Mouse (Mus musculus): Measurements from ENCODE around the gene Mxra8. TPM values are rescaled to one million over a fixed set of nuclear protein-coding genes. Genes with fewer than 3 reads are reported as not detected.

The Mxra8 gene
- total and polyA plus RNA-seq, 2 experiments from 2014 or later: 57.8 to 99.5 TPM

DNA sequence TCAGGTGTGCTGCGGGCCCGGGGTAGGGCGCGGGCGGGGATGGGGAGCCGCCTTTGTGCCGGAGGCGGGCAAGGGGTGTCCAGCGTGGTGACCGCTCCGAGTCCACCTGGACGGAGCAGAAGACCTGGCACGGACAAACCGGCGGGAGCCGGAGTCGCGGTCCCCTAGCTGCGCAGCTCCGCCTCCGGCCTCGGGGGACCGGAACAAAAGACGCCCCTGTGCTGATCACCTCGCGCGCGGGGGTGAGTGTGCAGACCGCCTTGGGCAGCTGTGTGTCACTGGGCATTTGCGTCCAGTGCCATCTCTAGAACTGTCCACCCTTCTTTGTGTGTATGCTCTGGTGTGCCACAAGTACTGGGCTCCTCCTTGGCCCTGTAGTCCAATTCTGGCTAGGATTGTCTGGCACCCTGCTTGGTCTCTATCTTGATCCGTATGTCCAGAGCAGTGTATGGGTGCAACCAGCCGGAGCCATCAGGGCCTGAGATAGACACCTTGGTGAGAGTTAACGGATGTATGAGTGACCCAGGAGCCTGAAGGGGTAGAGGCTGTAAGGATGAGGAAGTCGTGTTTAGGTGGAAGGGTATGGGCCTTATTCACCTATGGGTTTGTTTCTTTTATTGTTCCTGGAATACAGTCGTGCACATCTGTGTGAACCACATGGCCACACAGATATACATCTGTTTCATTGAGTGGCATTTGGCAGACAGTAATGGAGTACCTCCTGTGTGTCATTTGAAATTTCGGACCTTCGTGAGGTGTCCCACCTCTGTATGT is 53.1 kb downstream of the Mxra8 start:
- peaks cover 27% of the 10 kb centered on the region for H3K36me3 ChIP-seq (replicated peaks; ENCODE audit: control insufficient read depth, insufficient read depth, low read length)
- no peak for TF ChIP-seq EP300 (IDR thresholded peaks at IDR 0.05; ENCODE audit: low read depth)
- TF ChIP-seq CTCF (IDR thresholded peaks at IDR 0.05; ENCODE audit: low read depth): no peak
- H3K27ac ChIP-seq (ENCODE audit: low read depth): peak overlapping the region; percentile 97
- peaks cover 27% of the 10 kb centered on the region for H3K4me1 ChIP-seq (ENCODE audit: control insufficient read depth, insufficient read depth)
- ATAC-seq (ENCODE audit: insufficient read depth, low read depth) (peak; percentile 19; the same call in 1 of the 2 replicates), DNase-seq (ENCODE audit: low spot score) (no peak)
- peak overlapping the region; percentile 99 for H3K4me2 ChIP-seq (ENCODE audit: low read depth, low read length)
- WGBS: 4% methylated on average over 36 of the region's 37 CpGs
- H3K4me3 ChIP-seq (ENCODE audit: low read depth, low read length): peak overlapping the region; percentile 80
- no peaks in the 10 kb centered on the region for H3K9me3 ChIP-seq (replicated peaks; ENCODE audit: control insufficient read depth, low read length)
- no peaks in the 10 kb centered on the region for H3K27me3 ChIP-seq (ENCODE audit: control insufficient read depth, insufficient read depth, low read length)
- H3K9ac ChIP-seq (replicated peaks; ENCODE audit: low read depth, low read length): peak overlapping the region; percentile 80

DNA sequence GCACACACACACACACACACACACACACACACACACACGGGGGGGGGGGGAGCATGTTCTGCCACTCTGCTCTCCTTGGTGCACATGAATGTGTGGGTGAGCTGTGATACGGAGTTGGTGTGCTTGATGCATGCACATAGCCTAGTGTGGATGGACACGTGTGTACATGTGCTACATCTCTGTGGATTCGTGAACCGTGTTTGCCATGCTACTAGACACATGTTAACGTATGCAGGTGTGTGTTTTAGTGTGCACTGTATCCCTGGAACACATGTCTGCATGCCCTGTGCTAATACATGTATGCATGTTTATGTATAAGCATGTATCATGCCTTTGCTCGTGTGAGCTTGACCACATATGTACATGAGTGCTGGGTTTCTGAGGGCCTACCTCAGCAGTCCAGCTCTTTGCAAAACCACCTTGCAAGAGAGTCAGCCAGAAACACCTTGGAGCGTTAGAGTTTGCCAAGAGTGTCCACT is 53.8 kb downstream of the Mxra8 start:
- no peaks in the 10 kb centered on the region for H3K9me3 ChIP-seq (replicated peaks; ENCODE audit: control insufficient read depth, low read length)
- TF ChIP-seq EP300 (IDR thresholded peaks at IDR 0.05; ENCODE audit: low read depth) (no peak), CTCF (IDR thresholded peaks at IDR 0.05; ENCODE audit: low read depth) (no peak)
- H3K9ac ChIP-seq (replicated peaks; ENCODE audit: low read depth, low read length): no peak overlapping the region
- ATAC-seq (ENCODE audit: insufficient read depth, low read depth) (no peak), DNase-seq (ENCODE audit: low spot score) (no peak)
- H3K4me2 ChIP-seq (ENCODE audit: low read depth, low read length): peak overlapping the region; percentile 99
- H3K4me3 ChIP-seq (ENCODE audit: low read depth, low read length): peak overlapping the region; percentile 80
- H3K36me3 ChIP-seq (replicated peaks; ENCODE audit: control insufficient read depth, insufficient read depth, low read length): peaks cover 21% of the 10 kb centered on the region
- 69% methylated on average over 8 of the region's 8 CpGs for WGBS
- H3K27me3 ChIP-seq (ENCODE audit: control insufficient read depth, insufficient read depth, low read length): no peaks in the 10 kb centered on the region
- H3K27ac ChIP-seq (ENCODE audit: low read depth): no peak overlapping the region
- H3K4me1 ChIP-seq (ENCODE audit: control insufficient read depth, insufficient read depth): peaks cover 27% of the 10 kb centered on the region

Small RNA genes within 50 kb of the gene (microRNA-seq; reads per million reads assigned to microRNA genes)
- not detected for gene Gm27743

Other genes with a start within 250 kb of the Mxra8 start
- 11.8 and 14.4 TPM in 2 replicates for gene Slc35e2, start 238.3 kb upstream of the Mxra8 start, total RNA-seq (2014; rRNA removed; ENCODE audit: low replicate concordance)
- 3.6 and 4.4 TPM in 2 replicates for gene Slc35e2, start 238.3 kb upstream of the Mxra8 start, polyA plus RNA-seq (2015; fragmentation: Nextera tagmentation; extraction: Ambion mirVana)
- 8.7 and 15.3 TPM in 2 replicates for gene Cdk11b, start 214.8 kb upstream of the Mxra8 start, total RNA-seq (2014; rRNA removed; ENCODE audit: low replicate concordance)
- gene Cdk11b, start 214.8 kb upstream of the Mxra8 start, polyA plus RNA-seq (2015; fragmentation: Nextera tagmentation; extraction: Ambion mirVana): 36.8 TPM in 2 replicates
- gene Gm10563, start 194.3 kb upstream of the Mxra8 start, total RNA-seq (2014; rRNA removed; ENCODE audit: low replicate concordance): not detected in 2 replicates
- not detected in 2 replicates for gene Gm10563, start 194.3 kb upstream of the Mxra8 start, polyA plus RNA-seq (2015; fragmentation: Nextera tagmentation; extraction: Ambion mirVana)
- 66.6 and 76.6 TPM in 2 replicates for gene Mmp23, start 186.3 kb upstream of the Mxra8 start, total RNA-seq (2014; rRNA removed; ENCODE audit: low replicate concordance)
- gene Mmp23, start 186.3 kb upstream of the Mxra8 start, polyA plus RNA-seq (2015; fragmentation: Nextera tagmentation; extraction: Ambion mirVana): 49.8 and 49.9 TPM in 2 replicates
- gene Mib2, start 170.5 kb upstream of the Mxra8 start, total RNA-seq (2014; rRNA removed; ENCODE audit: low replicate concordance): 27.3 and 30.4 TPM in 2 replicates
- gene Mib2, start 170.5 kb upstream of the Mxra8 start, polyA plus RNA-seq (2015; fragmentation: Nextera tagmentation; extraction: Ambion mirVana): 9.9 and 12.1 TPM in 2 replicates
- gene Fndc10, start 145.3 kb upstream of the Mxra8 start, total RNA-seq (2014; rRNA removed; ENCODE audit: low replicate concordance): 4.1 and 9.7 TPM in 2 replicates
- gene Fndc10, start 145.3 kb upstream of the Mxra8 start, polyA plus RNA-seq (2015; fragmentation: Nextera tagmentation; extraction: Ambion mirVana): 1.8 and 2.1 TPM in 2 replicates
- 83.6 and 95.7 TPM in 2 replicates for gene Ssu72, start 134.9 kb upstream of the Mxra8 start, total RNA-seq (2014; rRNA removed; ENCODE audit: low replicate concordance)
- 106 TPM in 2 replicates for gene Ssu72, start 134.9 kb upstream of the Mxra8 start, polyA plus RNA-seq (2015; fragmentation: Nextera tagmentation; extraction: Ambion mirVana)
- gene Tmem240, start 104.9 kb upstream of the Mxra8 start, total RNA-seq (2014; rRNA removed; ENCODE audit: low replicate concordance): 0.57 and 1.7 TPM in 2 replicates
- gene Tmem240, start 104.9 kb upstream of the Mxra8 start, polyA plus RNA-seq (2015; fragmentation: Nextera tagmentation; extraction: Ambion mirVana): 0.41 and 0.48 TPM in 2 replicates
- 123 and 128 TPM in 2 replicates for gene Atad3a, start 78.6 kb upstream of the Mxra8 start, total RNA-seq (2014; rRNA removed; ENCODE audit: low replicate concordance)
- gene Atad3a, start 78.6 kb upstream of the Mxra8 start, polyA plus RNA-seq (2015; fragmentation: Nextera tagmentation; extraction: Ambion mirVana): 85.3 and 99.3 TPM in 2 replicates
- 15.5 and 20.0 TPM in 2 replicates for gene Vwa1, start 65.0 kb upstream of the Mxra8 start, total RNA-seq (2014; rRNA removed; ENCODE audit: low replicate concordance)
- 7.1 and 7.5 TPM in 2 replicates for gene Vwa1, start 65.0 kb upstream of the Mxra8 start, polyA plus RNA-seq (2015; fragmentation: Nextera tagmentation; extraction: Ambion mirVana)
- gene Tmem88b, start 53.8 kb upstream of the Mxra8 start, total RNA-seq (2014; rRNA removed; ENCODE audit: low replicate concordance): 3.4 and 4.2 TPM in 2 replicates
- 2.5 and 2.9 TPM in 2 replicates for gene Tmem88b, start 53.8 kb upstream of the Mxra8 start, polyA plus RNA-seq (2015; fragmentation: Nextera tagmentation; extraction: Ambion mirVana)
- gene Ankrd65, start 49.2 kb upstream of the Mxra8 start, total RNA-seq (2014; rRNA removed; ENCODE audit: low replicate concordance): not detected in 2 replicates
- gene Ankrd65, start 49.2 kb upstream of the Mxra8 start, polyA plus RNA-seq (2015; fragmentation: Nextera tagmentation; extraction: Ambion mirVana): 0.26 TPM in 1 of 2 replicates, not detected in the other
- 32.2 and 91.4 TPM in 2 replicates for gene Mrpl20, start 36.8 kb upstream of the Mxra8 start, total RNA-seq (2014; rRNA removed; ENCODE audit: low replicate concordance)
- 188 and 207 TPM in 2 replicates for gene Mrpl20, start 36.8 kb upstream of the Mxra8 start, polyA plus RNA-seq (2015; fragmentation: Nextera tagmentation; extraction: Ambion mirVana)
- gene Ccnl2, start 27.2 kb upstream of the Mxra8 start, total RNA-seq (2014; rRNA removed; ENCODE audit: low replicate concordance): 58.7 and 80.7 TPM in 2 replicates
- gene Ccnl2, start 27.2 kb upstream of the Mxra8 start, polyA plus RNA-seq (2015; fragmentation: Nextera tagmentation; extraction: Ambion mirVana): 79.6 and 83.0 TPM in 2 replicates
- gene Aurkaip1, start 8.4 kb upstream of the Mxra8 start, total RNA-seq (2014; rRNA removed; ENCODE audit: low replicate concordance): 122 and 146 TPM in 2 replicates
- 155 TPM in 2 replicates for gene Aurkaip1, start 8.4 kb upstream of the Mxra8 start, polyA plus RNA-seq (2015; fragmentation: Nextera tagmentation; extraction: Ambion mirVana)
- gene Dvl1, start 7.7 kb downstream of the Mxra8 start, total RNA-seq (2014; rRNA removed; ENCODE audit: low replicate concordance): 49.5 and 76.4 TPM in 2 replicates
- 2.8 and 2.9 TPM in 2 replicates for gene Dvl1, start 7.7 kb downstream of the Mxra8 start, polyA plus RNA-seq (2015; fragmentation: Nextera tagmentation; extraction: Ambion mirVana)
- 0.11 and 0.19 TPM in 2 replicates for gene Tas1r3, start 23.7 kb downstream of the Mxra8 start, total RNA-seq (2014; rRNA removed; ENCODE audit: low replicate concordance)
- 0.04 and 0.05 TPM in 2 replicates for gene Tas1r3, start 23.7 kb downstream of the Mxra8 start, polyA plus RNA-seq (2015; fragmentation: Nextera tagmentation; extraction: Ambion mirVana)
- 9.8 and 11.8 TPM in 2 replicates for gene Cptp, start 29.8 kb downstream of the Mxra8 start, total RNA-seq (2014; rRNA removed; ENCODE audit: low replicate concordance)
- 7.0 and 7.2 TPM in 2 replicates for gene Cptp, start 29.8 kb downstream of the Mxra8 start, polyA plus RNA-seq (2015; fragmentation: Nextera tagmentation; extraction: Ambion mirVana)
- 19.0 and 25.1 TPM in 2 replicates for gene Ints11, start 29.9 kb downstream of the Mxra8 start, total RNA-seq (2014; rRNA removed; ENCODE audit: low replicate concordance)
- 20.0 and 21.6 TPM in 2 replicates for gene Ints11, start 29.9 kb downstream of the Mxra8 start, polyA plus RNA-seq (2015; fragmentation: Nextera tagmentation; extraction: Ambion mirVana)
- gene Pusl1, start 52.1 kb downstream of the Mxra8 start, total RNA-seq (2014; rRNA removed; ENCODE audit: low replicate concordance): 31.3 and 33.9 TPM in 2 replicates
- gene Pusl1, start 52.1 kb downstream of the Mxra8 start, polyA plus RNA-seq (2015; fragmentation: Nextera tagmentation; extraction: Ambion mirVana): 20.1 and 22.3 TPM in 2 replicates
- 16.3 and 31.2 TPM in 2 replicates for gene Acap3, start 52.1 kb downstream of the Mxra8 start, total RNA-seq (2014; rRNA removed; ENCODE audit: low replicate concordance)
- 5.8 and 6.4 TPM in 2 replicates for gene Acap3, start 52.1 kb downstream of the Mxra8 start, polyA plus RNA-seq (2015; fragmentation: Nextera tagmentation; extraction: Ambion mirVana)
- 46.4 and 46.8 TPM in 2 replicates for gene Ube2j2, start 104.2 kb downstream of the Mxra8 start, total RNA-seq (2014; rRNA removed; ENCODE audit: low replicate concordance)
- gene Ube2j2, start 104.2 kb downstream of the Mxra8 start, polyA plus RNA-seq (2015; fragmentation: Nextera tagmentation; extraction: Ambion mirVana): 63.3 and 66.9 TPM in 2 replicates
- 42.5 and 51.4 TPM in 2 replicates for gene C1qtnf12, start 122.6 kb downstream of the Mxra8 start, total RNA-seq (2014; rRNA removed; ENCODE audit: low replicate concordance)
- gene C1qtnf12, start 122.6 kb downstream of the Mxra8 start, polyA plus RNA-seq (2015; fragmentation: Nextera tagmentation; extraction: Ambion mirVana): 20.5 and 20.8 TPM in 2 replicates
- 3.9 and 11.2 TPM in 2 replicates for gene B3galt6, start 153.0 kb downstream of the Mxra8 start, total RNA-seq (2014; rRNA removed; ENCODE audit: low replicate concordance)
- gene B3galt6, start 153.0 kb downstream of the Mxra8 start, polyA plus RNA-seq (2015; fragmentation: Nextera tagmentation; extraction: Ambion mirVana): 5.0 and 5.7 TPM in 2 replicates
- gene Sdf4, start 153.2 kb downstream of the Mxra8 start, total RNA-seq (2014; rRNA removed; ENCODE audit: low replicate concordance): 88.4 and 114 TPM in 2 replicates
- gene Sdf4, start 153.2 kb downstream of the Mxra8 start, polyA plus RNA-seq (2015; fragmentation: Nextera tagmentation; extraction: Ambion mirVana): 102 and 105 TPM in 2 replicates
- gene Tnfrsf4, start 174.2 kb downstream of the Mxra8 start, total RNA-seq (2014; rRNA removed; ENCODE audit: low replicate concordance): not detected in 2 replicates
- gene Tnfrsf4, start 174.2 kb downstream of the Mxra8 start, polyA plus RNA-seq (2015; fragmentation: Nextera tagmentation; extraction: Ambion mirVana): 0.26 and 0.31 TPM in 2 replicates
- gene Tnfrsf18, start 186.5 kb downstream of the Mxra8 start, total RNA-seq (2014; rRNA removed; ENCODE audit: low replicate concordance): 2.2 TPM in 1 of 2 replicates, not detected in the other
- gene Tnfrsf18, start 186.5 kb downstream of the Mxra8 start, polyA plus RNA-seq (2015; fragmentation: Nextera tagmentation; extraction: Ambion mirVana): 0.88 and 1.00 TPM in 2 replicates
- gene Ttll10, start 219.7 kb downstream of the Mxra8 start, total RNA-seq (2014; rRNA removed; ENCODE audit: low replicate concordance): not detected in 2 replicates
- 0.08 TPM in 1 of 2 replicates, not detected in the other for gene Ttll10, start 219.7 kb downstream of the Mxra8 start, polyA plus RNA-seq (2015; fragmentation: Nextera tagmentation; extraction: Ambion mirVana)